Mouse (Mus musculus) thymus, adult 2 months (tissue): ENCODE measurements at regions not wholly inside any gene's neighbourhood (a gene's known extent, or its start where the extent isn't known, plus 50 kb on each side); places are given as distances from the start of the nearest gene placed in this dataset.

Source experiments
- CTCF ChIP-seq: fragments of 200-500 bp; IDR thresholded peaks from 2 replicates; pipeline ENCODE4 v1.5.1; 2012; ENCODE audit warnings: mild to moderate bottlenecking, control low read depth, low read length, moderate library complexity, borderline replicate concordance; ENCODE audit not compliant: control insufficient read depth, poor library complexity, insufficient read depth; ENCODE audit errors: extremely low read depth
- POLR2A ChIP-seq: fragments of 200-500 bp; IDR thresholded peaks from 2 replicates; pipeline ENCODE4 v1.6.1; 2012; ENCODE audit warnings: mild to moderate bottlenecking, low read length, control low read depth, moderate library complexity; ENCODE audit not compliant: control insufficient read depth, poor library complexity, insufficient read depth; ENCODE audit errors: extremely low read depth

DNA sequence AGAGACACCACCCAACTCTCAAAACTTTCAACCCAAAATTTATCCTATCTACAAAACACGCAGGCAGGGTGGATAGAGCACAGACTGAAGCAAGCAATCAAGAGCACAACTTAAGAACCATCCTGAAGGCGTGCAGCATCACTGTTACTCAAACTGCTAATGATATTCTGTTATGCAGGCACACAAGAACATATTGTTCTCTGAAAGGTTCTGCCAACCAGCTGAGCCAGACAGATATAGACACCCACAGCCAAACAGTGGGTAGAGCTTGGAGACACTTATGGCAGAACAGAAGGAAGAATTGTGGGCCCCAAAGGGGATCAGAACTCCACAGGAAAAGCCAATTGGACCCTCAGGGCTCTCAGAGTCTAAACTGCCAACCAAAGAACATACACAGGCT, 74.9 kb downstream of the Rbm11 start:
- TF ChIP-seq CTCF = no peak
- TF ChIP-seq POLR2A = no peak
